Mouse (Mus musculus) urinary bladder, postnatal 25 days (tissue): ENCODE data around the gene Mrps25.

Experiments used
- DNase-seq: peaks from one replicate; pipeline ENCODE4 v3.0.0; 2022; ENCODE audit warnings: low spot score

Mrps25 gene

GRCm38 (mm10) chr6:92126861-92127468 lies 56.9 kb downstream of the Mrps25 start:
- DNase-seq, result no peak

- DNase-seq, result no peak
Observed at GRCm38 (mm10) chr6:92124547-92124946, 59.3 kb downstream of the Mrps25 start.
